Mouse (Mus musculus) lung, postnatal 14 days (tissue): ENCODE measurements around the gene Gne.
A peak's percentile ranks its signal among the peaks of the same experiment; 100 is the strongest.
"Not testable (repeated sequence)": the region's sequence is repeated elsewhere in the genome, so short reads cannot be mapped to it uniquely, and the experiment has no call there.

Source experiments
- DNase-seq: peaks from one replicate; pipeline ENCODE4 v3.0.0; 2021

Gene Gne

DNA sequence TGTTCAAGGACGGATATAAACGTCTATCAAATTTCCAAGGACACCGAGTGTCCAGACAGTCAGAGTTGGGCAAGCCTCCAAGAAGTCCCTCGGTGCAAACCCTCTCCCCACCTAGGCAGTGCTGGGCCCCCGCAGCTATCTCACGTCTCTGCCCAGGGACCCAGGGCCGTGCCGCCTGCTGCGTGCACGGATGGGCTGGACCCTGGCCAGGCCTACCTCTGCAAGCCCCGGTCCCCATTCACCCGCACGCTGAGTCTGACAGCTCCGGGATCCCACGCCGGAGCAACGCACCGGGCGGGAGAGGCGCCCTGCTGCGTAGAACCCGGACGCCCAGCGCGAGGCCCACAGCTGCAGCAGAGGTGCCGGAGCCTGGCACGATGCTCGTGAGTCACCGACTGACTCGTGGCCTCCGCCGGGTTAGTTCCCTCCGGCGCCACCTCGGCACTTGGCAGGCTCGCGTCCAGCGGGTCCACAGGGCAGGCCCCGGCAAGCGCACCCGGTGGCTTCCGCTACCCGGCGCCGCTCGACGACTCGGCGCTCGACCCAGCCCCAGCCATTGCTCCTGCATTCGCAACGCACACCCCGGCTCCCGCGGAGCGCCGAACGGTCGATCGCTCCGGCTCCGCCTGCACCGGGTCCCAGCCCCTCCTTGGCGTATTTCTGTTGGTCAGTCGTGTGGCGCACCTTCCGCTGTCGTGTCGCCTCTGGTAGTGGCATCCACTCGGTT, 11.7 kb downstream of the Gne start:
- DNase-seq, result peak; percentile 91

DNA sequence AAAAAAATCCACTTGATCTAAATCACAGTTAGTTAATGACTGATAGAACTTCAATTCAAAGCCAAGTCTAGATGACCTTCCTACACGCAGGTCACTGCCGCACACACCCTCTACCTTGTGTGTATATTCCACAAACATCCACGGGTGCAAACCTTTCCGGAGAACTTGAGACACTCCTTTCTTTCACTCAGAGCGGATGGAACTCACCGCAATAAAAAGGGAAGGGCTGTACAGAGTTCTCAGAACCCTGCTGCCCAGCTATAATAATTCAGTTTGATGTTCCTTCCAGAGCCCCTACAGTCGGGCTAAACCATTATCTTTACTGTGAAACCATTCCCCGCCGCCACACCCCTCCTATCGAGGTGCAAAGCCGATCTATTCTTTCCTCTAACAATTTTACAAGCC, 12.2 kb downstream of the Gne start:
- DNase-seq, result no peak

DNA sequence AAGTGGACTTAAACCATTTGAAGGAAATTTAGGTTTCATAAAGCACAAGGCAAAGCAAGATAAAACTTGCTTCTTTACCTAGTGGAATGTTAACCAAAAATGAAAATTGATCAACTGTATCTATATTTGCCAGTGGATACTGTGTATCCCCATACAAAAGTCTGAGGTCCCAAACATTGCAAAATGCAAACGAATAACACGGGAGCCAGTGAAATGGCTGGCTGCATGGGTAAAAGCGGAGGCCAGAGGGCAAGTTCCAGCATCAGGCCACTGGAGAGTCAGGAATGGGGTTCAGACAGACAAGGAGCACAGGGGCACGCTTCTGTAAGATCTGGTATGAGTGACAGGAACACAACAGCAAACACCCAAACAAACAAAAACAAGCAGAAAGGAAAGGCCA, 13.3 kb downstream of the Gne start:
- DNase-seq, result no peak

DNA sequence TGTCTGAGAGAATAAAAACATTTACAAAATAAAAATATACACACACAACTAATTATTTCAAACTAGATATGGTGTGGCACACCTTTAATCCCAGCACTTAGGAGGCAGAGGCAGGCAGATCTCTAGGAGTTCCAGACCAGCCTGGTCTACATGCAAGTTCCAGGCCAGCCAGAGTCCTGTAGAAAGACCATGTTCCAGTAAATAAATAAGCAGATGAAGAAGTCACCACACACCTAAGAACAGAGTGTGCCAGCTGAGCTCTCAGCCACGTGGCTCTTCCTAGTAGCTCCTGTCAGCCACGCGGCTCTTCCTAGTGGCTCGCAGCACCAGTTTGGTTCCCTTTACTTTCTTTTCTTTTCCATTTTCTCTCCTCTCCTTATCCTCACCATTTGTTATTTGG, 14.6 kb downstream of the Gne start:
- no peak for DNase-seq

DNA sequence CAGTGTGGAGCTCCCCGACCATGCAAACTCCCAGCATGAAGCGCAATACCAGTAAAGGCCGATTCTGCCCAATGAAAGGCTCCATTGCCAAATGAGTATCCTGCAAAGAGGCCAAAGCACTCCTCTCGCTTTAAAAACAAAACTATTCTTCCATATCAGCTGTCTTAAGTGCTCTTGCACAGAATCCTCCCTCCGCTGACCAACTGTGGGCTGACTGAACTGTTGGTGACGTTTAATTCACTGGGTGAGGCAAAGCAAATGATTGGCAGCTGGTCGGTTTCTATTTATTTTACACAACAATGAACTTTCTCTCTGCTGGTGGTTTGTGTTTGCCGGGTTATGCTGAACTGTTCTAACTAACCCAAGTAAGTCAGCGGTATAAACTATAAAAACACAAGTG, 15.2 kb downstream of the Gne start:
- no peak for DNase-seq

DNA sequence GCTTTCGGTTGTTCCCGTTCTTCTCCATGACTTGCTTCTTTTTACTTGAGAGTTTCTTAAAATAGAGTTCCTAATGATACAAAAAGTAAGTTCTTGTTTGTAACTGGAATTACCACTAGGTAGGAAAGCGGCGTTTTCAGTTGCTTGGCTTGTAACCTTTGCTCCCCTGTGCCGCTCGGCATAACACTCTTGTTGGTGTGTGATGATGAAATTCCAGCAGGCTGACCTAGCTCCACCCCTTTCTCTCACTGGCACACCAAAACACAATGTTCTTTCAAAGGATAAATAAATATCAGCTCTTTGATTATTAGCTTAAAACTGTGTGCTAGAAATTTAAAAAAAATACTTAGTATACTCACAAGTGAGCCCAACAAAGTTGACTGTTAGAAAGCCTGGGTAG, 17.1 kb downstream of the Gne start:
- no peak for DNase-seq

DNA sequence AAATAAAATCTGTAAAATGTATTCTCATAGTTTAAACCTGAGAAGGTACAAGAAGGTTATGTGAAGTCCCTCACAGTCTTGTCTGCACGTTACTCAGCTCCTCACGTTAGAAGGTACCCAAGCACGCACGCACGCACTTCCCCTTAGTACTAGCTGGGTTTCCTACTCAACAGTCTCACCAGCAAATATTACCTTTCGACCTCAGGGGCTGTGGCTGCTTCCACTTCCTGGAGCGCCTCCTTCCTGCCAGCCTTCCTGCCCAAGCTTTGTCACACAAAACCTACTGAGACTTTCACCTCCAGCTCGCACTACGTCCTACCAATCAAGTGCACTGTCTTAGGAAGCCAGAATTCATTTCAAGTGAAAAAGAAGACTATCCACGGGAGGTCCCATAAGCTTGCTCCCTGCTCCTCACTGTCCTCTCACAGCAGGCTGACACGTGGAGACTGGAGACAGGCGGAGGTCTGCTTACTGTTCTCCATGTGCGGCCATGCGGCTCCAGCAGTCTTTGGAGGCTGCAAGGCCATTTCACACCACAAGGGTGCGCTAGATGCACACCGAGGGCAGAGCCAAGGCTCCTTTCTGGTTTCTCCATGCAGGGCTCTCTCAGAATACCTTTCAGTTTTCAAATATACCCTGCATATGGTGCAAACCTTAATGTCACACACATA, 18.5 kb downstream of the Gne start:
- peak; percentile 96 for DNase-seq

DNA sequence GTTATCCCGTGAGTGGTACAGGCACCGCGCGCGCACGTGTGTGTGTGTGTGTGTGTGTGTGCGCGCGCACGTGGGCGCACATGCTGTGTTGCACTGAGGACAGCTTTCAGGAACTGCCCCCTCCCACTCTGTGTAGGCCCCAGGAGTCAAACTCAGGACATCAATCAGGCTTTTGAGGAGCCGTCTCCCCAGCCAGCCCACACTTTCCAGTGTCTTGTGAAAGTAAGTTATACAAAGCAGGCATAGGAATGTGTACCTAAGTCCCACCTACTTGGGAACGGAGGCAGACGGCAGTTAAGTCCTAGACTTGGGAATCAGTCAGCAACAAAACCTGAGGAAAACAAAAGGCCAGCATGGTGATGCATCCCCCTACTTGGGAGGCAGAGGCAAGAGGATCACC, 21.2 kb downstream of the Gne start:
- DNase-seq, result no peak

DNA sequence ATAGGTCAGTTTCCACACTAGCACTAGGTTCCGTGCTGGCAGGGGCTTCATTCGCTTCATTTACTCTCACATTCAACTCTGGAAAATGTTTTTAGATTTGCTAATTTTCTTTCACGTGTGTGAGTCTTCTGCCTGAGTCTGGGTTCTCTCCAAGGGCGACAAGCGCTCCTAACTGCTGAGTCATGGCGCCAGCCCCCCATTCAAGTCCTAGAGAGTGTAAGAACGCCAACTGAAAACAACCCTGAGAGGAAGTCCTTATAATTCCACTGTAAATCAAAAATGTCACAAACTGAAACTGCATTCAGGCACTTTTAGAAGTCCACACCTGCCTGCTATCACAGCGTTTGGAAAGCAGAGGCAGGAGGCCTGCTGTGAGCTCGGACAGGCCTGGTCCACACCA, 21.9 kb downstream of the Gne start:
- no peak for DNase-seq

DNA sequence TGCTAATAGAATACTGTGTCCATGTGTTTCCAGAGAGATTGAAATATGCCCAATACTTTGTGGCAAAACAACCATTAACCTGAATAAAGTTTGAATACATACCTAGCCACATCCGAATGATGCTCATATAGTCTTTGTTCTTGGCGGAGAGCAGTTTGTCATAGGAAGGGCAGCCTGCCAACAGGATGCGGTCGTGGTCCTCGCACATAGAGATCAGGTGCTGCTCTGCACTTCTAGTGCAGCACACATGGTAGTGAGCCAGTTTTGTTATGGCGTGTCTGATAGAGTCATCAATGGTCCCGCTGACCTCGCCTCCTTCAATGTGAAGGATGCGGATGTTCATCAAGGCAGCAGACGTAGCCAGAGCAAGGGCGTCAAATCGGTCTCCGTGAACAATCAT, 24.3 kb downstream of the Gne start:
- DNase-seq, result no peak

DNA sequence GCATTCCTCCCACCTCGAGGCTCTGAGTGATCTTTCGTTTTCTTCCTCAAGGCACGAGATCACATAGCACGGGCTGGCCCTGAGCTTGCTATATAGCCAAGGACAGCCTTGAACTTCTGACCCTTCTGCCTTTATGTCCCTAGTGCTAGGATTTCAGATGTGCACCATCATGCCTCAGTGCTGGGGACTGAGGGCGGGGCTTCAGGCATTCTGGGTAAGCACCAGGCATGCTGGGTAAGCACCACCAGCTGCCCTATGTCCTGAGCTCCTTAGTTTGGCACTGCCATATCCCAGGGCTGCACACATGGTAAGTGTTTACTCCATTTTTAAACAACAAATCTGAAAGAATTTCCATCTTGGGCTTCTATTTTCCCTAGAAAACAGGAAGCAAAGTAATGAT, 34.2 kb downstream of the Gne start:
- no peak for DNase-seq

DNA sequence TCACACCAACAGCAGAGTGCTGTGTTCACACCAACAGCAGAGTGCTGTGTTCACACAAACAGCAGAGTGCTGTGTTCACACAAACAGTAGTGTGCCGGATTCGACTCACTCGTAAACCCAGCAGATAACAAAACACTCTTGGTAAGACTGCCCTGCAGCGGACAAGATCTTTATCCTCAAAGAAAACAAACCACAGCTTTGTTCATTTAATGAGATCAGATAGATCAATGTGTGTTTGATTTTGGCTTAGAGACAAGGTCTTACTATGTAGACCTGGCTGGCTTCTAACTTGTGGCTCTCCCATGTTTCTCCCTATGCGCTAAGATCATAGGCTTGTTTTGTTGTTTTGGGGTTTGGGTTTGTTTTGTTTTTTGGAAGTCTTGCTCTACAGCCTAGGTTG, 37.9 kb downstream of the Gne start:
- DNase-seq, result no peak

DNA sequence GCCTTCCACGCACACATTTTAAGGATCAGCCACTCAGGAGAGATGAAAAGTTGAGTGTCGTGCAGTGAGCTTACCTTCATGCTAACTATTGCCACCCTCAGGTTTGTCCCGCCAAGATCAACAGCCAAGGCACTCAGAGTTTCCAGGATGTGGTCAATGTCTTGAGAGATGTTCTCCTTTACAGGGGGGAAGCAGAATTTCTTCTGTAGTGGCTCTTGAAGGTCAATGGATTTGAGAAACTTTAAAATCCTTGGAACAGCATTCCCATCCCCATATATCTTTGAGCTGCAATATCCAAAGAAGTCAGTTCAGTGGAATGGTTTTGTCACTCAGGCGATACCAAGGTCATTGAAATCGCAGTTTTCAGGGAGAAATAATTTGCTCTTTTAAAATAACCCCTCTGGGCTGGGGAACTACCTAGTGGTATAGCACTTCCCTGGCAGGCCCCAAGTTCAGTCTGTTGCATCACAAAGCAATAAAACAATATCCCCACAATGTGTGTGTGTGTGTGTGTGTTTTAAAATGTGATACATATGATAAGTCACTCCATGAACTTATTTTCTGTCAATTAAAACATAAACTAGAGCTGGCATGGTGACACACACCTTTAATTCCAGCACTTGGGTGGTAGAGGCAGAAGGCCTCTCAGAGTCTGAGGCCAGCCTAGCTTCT, 39.2 kb downstream of the Gne start:
- DNase-seq, result no peak

DNA sequence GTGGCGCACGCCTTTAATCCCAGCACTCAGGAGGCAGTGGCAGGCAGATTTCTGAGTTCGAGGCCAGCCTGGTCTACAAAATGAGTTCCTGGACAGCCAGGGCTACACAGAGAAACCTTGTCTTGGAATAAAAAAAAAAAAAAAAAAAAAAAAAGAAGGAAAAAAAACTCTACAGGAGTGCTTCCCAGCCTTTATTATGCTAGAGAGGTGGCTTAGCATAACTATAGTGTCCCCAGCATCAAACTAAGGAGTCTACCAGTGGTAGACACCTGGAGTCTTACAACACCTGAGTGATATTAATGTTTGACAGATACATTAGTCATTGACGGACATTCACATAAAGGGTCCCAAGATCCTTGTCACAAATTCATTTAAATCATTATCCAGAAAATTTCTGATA, 40.8 kb downstream of the Gne start:
- not testable (repeated sequence) for DNase-seq

DNA sequence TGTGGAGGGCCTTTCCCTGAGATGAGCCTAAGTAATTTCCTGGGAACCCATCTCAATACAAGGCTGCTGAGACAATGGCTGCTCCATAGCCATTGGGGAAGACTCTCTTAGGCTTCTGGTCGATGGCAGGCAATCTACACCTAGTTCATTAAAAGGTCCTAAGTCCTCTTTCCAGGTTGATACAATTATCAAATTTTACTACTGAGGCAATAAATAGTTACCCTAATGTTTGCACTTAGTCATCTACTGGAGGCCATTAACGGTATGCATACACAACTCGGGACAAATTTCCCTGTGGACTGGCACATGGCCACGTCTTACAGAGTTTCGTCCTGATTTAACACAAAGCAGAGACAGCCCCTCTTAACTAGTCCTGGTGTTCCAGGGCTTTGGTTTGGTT, 41.5 kb downstream of the Gne start:
- DNase-seq, result no peak

DNA sequence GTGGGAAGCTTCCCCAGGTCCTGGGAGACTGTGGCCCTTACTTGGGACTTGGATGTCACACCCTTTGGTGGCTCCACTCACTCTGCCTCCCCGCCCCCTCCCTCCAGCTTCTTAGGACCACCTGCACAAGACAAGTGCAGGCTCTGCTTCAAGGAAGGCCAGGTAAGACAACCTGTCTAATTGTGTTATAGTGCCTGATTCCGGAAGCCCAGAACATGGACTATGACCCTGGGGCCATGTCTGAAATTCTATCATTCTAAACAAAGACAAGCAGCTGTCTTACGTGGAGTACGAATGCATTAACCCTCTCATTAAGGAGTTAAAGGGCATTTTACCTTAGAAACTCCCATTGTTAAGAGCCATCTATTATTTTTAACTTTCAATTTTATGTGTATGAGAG, 43.2 kb downstream of the Gne start:
- DNase-seq, result no peak

DNA sequence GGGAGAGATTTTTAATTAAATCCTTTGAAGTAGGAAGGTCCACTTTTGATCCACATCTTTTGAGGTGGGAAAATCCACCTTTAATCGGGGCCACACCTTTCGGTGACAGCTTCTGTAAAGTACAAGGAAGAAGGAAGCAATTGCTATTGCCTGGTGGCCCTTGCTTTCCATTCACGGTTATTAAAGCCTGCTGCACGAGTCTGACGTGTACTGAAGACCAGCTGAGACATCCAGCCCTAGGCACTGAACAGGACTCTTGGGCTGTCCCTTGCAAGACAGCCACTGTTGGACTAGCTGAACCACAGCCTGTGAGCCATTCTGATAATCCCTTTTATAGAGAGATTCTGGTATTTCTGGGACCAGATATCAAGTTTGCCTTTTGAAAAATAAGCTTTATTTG, 47.5 kb downstream of the Gne start:
- no peak for DNase-seq

DNA sequence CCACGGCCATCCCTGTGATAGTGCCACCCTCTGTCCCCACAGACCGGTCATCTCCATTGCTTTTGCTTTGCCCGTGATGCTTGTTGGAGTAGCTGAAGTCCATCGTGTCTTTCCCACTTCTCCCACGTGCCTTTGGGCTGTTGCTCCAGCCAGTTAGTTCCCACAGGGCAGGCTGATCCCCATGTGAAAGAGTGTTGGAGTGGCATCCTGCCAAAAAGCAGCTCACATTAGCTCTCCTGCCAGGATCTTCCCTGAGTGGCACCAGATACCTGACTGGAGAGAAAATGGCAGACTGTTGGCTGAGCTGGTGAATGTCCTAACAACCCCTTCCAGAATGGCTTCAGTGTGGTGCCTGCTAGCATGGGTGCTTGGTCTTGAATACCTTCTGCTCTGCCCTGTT, 52.5 kb downstream of the Gne start:
- DNase-seq, result no peak

DNA sequence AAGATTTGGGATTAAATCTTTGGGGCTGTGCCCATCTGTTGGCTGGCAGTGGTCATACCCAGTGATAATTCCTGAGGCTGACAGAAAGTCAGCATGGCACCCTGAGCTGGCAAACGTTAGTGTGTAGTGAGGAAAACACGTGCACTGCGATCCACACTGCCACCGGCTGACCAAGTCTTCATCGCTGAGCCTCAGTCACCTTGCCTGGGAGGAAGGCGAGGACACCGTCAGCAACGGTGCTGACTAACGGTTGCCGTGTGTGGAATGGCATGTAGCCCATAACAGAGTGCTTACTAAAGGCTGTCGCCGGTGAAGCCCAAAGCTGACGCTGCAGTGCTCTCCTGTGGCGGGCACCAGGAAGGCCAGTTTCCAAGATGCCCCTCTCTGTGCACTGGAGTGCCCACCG, 54.3 kb downstream of the Gne start:
- DNase-seq, result no peak

DNA sequence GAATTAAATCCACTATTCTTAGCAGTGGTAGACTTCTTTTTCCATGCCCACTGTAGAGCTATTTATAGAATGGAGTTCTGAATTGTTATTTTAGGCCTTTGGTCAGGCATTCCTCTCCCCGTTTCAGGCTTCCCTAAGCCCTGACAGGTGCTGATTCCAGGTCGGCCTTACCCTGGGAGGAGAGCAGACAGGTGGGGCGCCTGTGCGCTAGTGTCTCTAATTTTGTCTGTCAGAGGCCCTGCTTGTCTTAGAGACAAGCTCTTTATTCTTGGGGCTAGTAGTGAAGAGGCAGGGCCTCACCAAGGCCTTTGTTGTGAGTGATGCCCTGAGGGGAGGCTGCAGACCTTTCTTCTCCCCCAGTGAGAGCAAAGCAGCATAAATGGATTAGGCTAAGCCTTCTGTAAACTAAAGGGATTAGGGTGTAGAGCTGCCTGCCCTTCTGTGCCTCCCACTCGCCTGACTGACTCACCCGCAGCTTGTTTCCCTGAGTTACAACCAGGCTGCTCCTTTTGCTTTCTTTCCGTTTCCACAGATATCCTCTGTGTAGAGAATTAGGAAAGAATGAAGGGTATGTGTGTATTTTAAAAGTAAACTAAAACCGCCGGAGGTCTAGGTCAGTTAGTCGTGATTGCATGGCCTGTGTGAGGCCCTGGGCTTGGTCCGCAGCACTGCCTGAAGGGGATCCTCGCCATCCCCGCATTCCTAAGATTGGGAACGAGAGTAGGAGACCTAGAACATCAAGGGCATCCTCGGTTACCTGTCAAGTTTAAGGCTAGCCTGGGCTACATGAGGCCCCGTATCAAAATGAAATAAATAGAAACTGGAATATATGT, 55.5 kb downstream of the Gne start:
- DNase-seq, result no peak

DNA sequence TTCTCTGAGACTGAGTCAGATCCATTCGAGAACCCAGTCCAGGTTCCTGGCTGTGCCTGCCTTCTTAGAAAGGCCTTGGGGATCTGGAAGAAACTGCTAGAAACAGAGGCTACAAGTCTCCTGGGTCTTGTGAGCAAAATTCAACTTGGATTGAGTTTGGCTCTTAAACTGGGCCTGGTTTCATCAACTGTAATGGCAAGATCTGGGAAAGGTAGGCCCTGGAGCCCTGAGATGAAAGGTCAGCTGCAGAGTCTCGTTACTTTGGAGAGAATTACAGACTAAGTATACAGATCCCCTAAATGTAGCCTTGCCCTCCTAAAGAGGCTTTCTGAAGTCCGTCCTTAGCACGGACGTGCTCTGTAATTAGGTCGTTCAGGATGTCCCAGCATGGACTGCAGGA, 58.4 kb downstream of the Gne start:
- no peak for DNase-seq

DNA sequence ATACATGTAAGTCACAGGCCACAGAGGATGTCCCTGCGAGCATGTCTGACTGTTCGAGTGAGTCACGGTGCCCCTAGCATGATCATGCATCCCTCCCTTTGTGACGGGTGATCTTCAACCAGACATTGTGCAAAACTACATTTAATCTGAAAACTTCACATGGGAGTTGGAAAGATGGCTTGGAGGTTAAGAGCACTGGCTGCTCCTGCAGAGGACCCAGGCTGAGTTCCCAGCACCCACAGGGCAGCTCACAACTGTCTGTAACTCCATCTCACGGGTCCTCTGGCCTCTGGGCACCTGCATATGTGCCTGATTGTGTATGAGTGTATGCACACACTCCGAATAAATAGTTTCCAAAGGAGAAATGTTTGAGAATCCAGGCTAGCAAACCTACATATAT, 59.7 kb downstream of the Gne start:
- DNase-seq, result no peak

DNA sequence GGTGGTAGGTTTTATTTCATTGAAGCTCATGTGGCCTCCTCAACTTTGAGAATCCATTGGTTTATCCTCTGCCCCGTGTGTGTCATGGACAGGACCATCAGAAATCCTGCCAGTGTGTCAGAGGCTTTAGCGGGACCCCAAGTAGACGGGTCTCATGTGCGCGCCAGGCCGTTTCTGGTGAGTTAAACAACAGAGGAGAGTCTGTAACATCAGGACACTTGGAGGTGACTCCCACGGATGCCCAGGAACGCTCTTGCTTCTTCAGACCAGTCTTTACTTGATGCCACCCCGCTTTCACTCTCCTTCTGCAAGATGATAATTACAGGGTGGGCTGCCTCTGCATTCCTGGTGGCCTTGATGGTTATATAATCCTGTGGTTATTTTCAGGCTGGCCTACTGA, 60.3 kb downstream of the Gne start:
- no peak for DNase-seq

DNA sequence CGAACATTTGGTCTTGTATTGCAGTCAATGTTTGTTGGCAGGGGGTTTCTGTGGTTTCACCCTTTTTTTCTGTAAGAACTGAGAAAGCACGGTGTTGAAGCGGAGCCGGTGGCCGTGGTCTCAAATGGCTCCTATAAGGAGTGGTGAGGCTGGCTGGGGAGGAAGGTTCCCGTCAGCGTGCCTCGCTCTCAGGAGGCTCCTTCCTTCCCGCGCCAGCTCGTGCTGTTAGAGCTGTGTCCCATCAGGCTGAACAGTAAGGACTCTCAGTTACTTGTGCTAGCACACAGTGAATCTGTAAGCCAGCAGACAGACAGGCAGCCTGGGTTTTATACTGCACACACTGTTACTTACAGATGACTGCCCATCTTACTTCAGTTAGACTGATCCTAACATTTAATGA, 61.2 kb downstream of the Gne start:
- no peak for DNase-seq
